Mouse (Mus musculus): ENCODE results near the gene Gna15.

DNA sequence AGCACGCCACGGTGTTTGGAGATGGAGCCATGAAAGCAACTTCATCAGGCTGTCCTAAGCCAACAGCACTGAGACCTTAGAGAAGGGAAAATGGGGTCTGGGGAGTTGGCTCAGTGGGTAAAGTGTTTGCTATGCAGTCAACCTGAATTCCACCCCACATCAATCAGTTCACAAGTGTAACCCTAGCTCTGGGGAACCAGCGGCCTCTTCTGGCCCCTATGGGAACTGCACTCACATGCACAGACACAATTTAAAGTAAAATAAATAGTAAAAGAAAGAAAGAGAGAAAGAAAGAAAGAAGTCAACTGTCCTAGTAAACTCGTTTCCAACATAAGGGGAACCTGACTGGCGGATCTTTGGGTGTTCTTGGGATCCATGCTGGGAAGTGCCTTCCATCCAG lies 10.2 kb downstream of the Gna15 start:
- no peak for TF ChIP-seq CTCF (IDR thresholded peaks at IDR 0.05)
- TF ChIP-seq EP300 (IDR thresholded peaks at IDR 0.05) = no peak
